Mouse (Mus musculus) large intestine, adult 2 months (tissue): ENCODE measurements around the gene Isl2. TPM values are rescaled to one million over a fixed set of nuclear protein-coding genes. Genes with fewer than 3 reads are reported as not detected.

Experiments used
- DNase-seq: peaks from one replicate; pipeline ENCODE4 v3.0.0-alpha.2; 2012; ENCODE audit warnings: low read depth, low spot score
- WGBS: fragments of 180-500 bp; shearing (Covaris S2); methylation state at CpG from one replicate; pipeline ENCODE4 v1.1.7; 2018; 5-methylcytosine and 5-hydroxymethylcytosine counted together
- polyA plus RNA-seq: library from polyadenylated mRNA; depleted of rRNA; stranded (reverse); fragments of >200 nt; gene quantifications from 2 replicates; pipeline ENCODE4 v1.2.3, GENCODE M21; 2012; rRNA removed

The Isl2 gene
- 0.67 and 0.77 TPM in 2 replicates for polyA plus RNA-seq

GRCm38 (mm10) chr9:55538377-55538776 is at the start of gene Isl2:
Isl2 (plus strand) TSS chr9:55538672.
- 18% methylated on average over 4 of the region's 4 CpGs for WGBS

GRCm38 (mm10) chr9:55507922-55508321 is 30.6 kb upstream of the Isl2 start:
- 67% methylated on average over 3 of the region's 3 CpGs for WGBS
- no peak for DNase-seq

More at GRCm38 (mm10) chr9:55538377-55538776, at the start of gene Isl2:
- DNase-seq, result no peak

GRCm38 (mm10) chr9:55508701-55509100 is 29.8 kb upstream of the Isl2 start:
- no peak for DNase-seq
- WGBS, result 76% methylated on average over 4 of the region's 4 CpGs

GRCm38 (mm10) chr9:55509731-55510130 is 28.7 kb upstream of the Isl2 start:
- 57% methylated on average over 1 of the region's 1 CpGs for WGBS
- no peak for DNase-seq

GRCm38 (mm10) chr9:55510651-55511235 is 27.7 kb upstream of the Isl2 start:
- 69% methylated on average over 10 of the region's 10 CpGs for whole genome bisulfite sequencing
- no peak for DNase-seq

- WGBS, result under 1% methylated on average over 32 of the region's 32 CpGs
- DNase-seq, result peak; percentile 11
These were observed 26.9 kb upstream of the Isl2 start for GRCm38 (mm10) chr9:55511521-55511993.

GRCm38 (mm10) chr9:55512027-55512543 is 26.4 kb upstream of the Isl2 start, which contains the start of gene Etfa:
Etfa (minus strand) TSS chr9:55512243.
- DNase-seq, result peak; percentile 95
- under 1% methylated on average over 47 of the region's 47 CpGs for WGBS

GRCm38 (mm10) chr9:55525716-55526115 is 12.8 kb upstream of the Isl2 start:
- no peak for DNase-seq
- 76% methylated on average over 4 of the region's 4 CpGs for WGBS

- WGBS, result 11% methylated on average over 3 of the region's 3 CpGs
- DNase-seq, result no peak
These were observed 2.6 kb upstream of the Isl2 start for GRCm38 (mm10) chr9:55535907-55536306.

- DNase-seq, result no peak
- WGBS, result 48% methylated on average over 1 of the region's 1 CpGs
These were observed 534 bp downstream of the Isl2 start for GRCm38 (mm10) chr9:55539006-55539405.

GRCm38 (mm10) chr9:55539661-55540390 is 1.4 kb downstream of the Isl2 start:
- DNase-seq, result no peak
- 9% methylated on average over 31 of the region's 31 CpGs for WGBS

GRCm38 (mm10) chr9:55540391-55540770 is 1.9 kb downstream of the Isl2 start:
- WGBS, result 6% methylated on average over 12 of the region's 12 CpGs

GRCm38 (mm10) chr9:55540888-55541287 is 2.4 kb downstream of the Isl2 start:
- WGBS, result 2% methylated on average over 28 of the region's 28 CpGs
- no peak for DNase-seq

More at GRCm38 (mm10) chr9:55540391-55540770, 1.9 kb downstream of the Isl2 start:
- no peak for DNase-seq

GRCm38 (mm10) chr9:55541681-55542365 is 3.4 kb downstream of the Isl2 start:
- WGBS, result 3% methylated on average over 59 of the region's 59 CpGs
- DNase-seq, result no peak

GRCm38 (mm10) chr9:55542366-55543325 is 4.2 kb downstream of the Isl2 start:
- DNase-seq, result no peak
- WGBS, result 8% methylated on average over 59 of the region's 59 CpGs

- WGBS, result 31% methylated on average over 8 of the region's 8 CpGs
- no peak for DNase-seq
These were observed 4.8 kb downstream of the Isl2 start for GRCm38 (mm10) chr9:55543336-55543702.

- 12% methylated on average over 46 of the region's 46 CpGs for WGBS
- DNase-seq, result no peak
These were observed 5.4 kb downstream of the Isl2 start for GRCm38 (mm10) chr9:55543703-55544401.

GRCm38 (mm10) chr9:55544861-55545555 is 6.5 kb downstream of the Isl2 start:
- 19% methylated on average over 30 of the region's 30 CpGs for whole genome bisulfite sequencing
- DNase-seq, result no peak
